Mouse (Mus musculus) lung, adult 10 weeks (tissue): Measurements from ENCODE around the gene Nlrc5. TPM values are rescaled to one million over a fixed set of nuclear protein-coding genes. Genes with fewer than 3 reads are reported as not detected.

Experiments used
- polyA plus RNA-seq: library from polyadenylated mRNA; stranded (reverse); fragments of 350-450 nt; fragmentation: Illumina TruSeq; extraction: RNeasy Lipid Tissue Mini Kit (QIAGEN cat#74804); gene quantifications from one replicate; pipeline ENCODE4 v1.2.3, GENCODE M21; 2014; ENCODE audit warnings: low read depth, low replicate concordance; ENCODE audit not compliant: insufficient read depth

The Nlrc5 gene
- polyA plus RNA-seq, result 7.0 TPM

DNA sequence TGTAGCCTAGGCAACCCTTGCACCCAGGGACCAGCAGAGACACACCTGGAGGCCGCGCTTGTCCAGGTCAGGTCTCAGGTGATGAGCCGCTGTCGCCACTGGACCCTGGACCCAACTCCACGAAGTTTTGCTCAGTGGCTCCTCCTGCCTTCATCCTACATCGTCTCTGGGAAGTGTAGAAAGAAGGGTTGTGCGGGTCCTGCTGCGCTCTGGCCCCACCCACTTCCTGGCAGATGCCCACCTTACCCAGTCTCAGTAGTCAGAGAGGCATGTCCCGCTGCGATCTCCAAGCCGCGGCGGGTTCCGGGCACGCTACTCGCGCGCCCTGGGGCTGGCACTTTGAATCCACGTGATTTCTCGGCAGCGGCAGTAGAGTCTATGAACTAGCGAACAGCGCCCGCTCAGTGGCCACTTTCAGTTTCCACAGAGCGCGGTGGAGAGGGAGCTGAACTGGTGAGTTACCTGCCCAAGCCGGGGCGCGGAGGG lies at the start of gene Nlrc5:
Nlrc5 (plus strand) TSS at position 376 of the 486 bp plus-strand sequence.

DNA sequence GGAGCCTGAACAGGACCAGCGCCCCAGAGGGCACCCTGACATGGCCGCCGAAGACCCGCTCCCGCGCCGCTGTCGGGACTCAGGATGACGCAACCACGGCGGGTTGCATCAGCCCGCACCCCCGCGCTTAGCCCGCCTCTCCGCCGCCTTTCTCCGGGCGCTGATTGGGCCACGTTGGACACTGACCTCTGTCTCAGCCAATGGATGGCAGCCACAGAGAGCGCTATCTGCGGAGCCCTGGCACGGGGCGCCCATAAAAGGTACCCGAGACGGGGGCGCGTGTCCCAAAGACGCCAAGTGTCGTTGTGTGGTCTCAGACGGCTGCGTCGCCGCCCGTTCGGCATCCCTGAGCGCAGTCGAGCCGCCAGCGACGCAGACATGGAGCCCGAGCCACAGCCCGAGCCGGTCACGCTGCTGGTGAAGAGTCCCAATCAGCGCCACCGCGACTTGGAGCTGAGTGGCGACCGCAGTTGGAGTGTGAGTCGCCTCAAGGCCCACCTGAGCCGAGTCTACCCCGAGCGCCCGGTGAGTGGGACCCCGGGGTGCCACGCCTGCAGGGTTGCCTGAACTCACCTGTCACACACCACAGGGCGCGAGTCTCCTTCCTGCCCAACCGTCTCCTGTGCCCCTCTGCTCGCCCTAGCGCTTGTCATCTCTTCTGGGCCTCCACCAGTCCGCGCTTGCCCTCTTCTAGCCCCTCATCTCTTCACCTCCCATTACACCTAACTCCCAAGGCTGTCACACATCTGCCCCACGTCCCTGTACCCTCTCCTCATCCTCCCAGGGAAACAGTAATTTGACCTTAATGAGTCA lies 47.7 kb upstream of the Nlrc5 start, which contains the start of gene Herpud1:
Herpud1 (plus strand) TSS at position 225 of the 813 bp plus-strand sequence.

DNA sequence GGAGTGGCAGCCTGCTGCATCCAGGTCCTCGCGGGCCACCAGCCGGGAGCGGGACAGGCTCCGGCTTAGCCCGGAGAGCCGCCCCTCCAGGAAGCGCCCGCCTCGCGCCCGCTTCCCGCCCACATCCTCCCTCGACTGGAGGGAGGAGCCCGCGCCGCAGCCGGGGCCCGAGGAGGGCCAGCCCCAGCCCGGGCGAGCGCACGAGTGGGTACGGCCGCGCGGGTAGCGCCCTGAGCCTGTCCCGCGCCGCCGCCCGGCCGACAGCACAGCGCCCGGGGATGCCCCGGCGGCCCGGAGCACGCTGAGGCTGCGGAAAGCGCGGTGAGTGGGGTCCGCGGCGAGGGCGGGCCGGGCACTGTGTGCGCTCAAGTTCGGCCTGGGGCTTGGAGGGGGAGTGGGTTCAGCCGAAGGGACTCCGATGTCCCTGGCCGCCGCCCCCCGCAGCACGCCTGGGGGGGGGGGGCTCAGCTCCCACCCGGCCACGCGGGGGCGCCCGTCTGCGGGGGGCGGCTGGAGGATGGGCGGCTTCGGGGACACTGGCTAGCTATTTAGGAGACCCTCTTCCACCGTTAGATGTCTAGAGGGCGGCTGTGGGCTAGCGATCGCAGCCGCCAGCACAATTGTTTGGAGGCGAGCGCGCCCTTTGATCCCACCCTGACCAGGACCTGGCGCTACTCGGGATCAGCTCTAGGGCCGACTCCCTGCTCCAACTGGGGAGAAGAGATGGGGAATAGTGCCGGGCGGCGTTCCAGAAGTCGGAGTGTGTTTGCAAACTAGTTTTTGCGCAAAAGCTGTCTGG lies 98.9 kb downstream of the Nlrc5 start, which contains the start of gene Cpne2:
Cpne2 (plus strand) TSS at position 118 of the 799 bp plus-strand sequence.

Other genes with a start within 250 kb of the Nlrc5 start
- 8.2 TPM for gene Nup93, start 219.8 kb upstream of the Nlrc5 start, polyA plus RNA-seq
- not detected for gene Slc12a3, start 105.2 kb upstream of the Nlrc5 start, polyA plus RNA-seq
- 131 TPM for gene Herpud1, start 47.9 kb upstream of the Nlrc5 start, polyA plus RNA-seq
- gene Cpne2, start 98.6 kb downstream of the Nlrc5 start, polyA plus RNA-seq, result 6.0 TPM
- 6.9 TPM for gene Rspry1, start 167.6 kb downstream of the Nlrc5 start, polyA plus RNA-seq
- gene Fam192a, start 167.6 kb downstream of the Nlrc5 start, polyA plus RNA-seq, result 19.3 TPM
- 94.7 TPM for gene Arl2bp, start 232.2 kb downstream of the Nlrc5 start, polyA plus RNA-seq